In genomic region chr1:170875676-170876075, GRCm38 (mm10) we compare ENCODE assay signal across 1 mouse cellular context.
A peak's percentile ranks its signal among the peaks of the same experiment; 100 is the strongest.
TF ChIP-seq lines count a peak whose summit lies in the region.

No protein-coding gene starts in this region.

TF ChIP-seq in MEL, 35 proteins besides CTCF, POLR2A, EP300 and RAD21:
- TF ChIP-seq MYC (IDR thresholded peaks at IDR 0.05; ENCODE audit: low read depth, low read length) = peak; percentile 55; the same call in 1 of the 2 replicates
- TF ChIP-seq ETS1 (IDR thresholded peaks at IDR 0.05; ENCODE audit: low read depth, low read length) = peak; percentile 64; the same call in 1 of the 2 replicates
- TF ChIP-seq RCOR1 (IDR thresholded peaks at IDR 0.05; ENCODE audit: low read depth, low read length) = 0 out of 2 replicates have a peak, but pooled peaks have one; percentile 7
- TF ChIP-seq CHD2 (IDR thresholded peaks at IDR 0.05; ENCODE audit: low read length) = no peak
- TF ChIP-seq E2F4 (IDR thresholded peaks at IDR 0.05; ENCODE audit: borderline replicate concordance, low read depth, low read length) = no peak
- TF ChIP-seq GATA1 (IDR thresholded peaks at IDR 0.05; ENCODE audit: low read depth, low read length) = peak; percentile 52; the same call in 1 of the 2 replicates
TF ChIP-seq in MEL: peak in this region for 4.
